Mouse (Mus musculus): ENCODE results near the gene Ube3c.

The Ube3c gene

GRCm38 (mm10) chr5:29672551-29672950 lies 103.5 kb downstream of the Ube3c start:
- DNase-seq (ENCODE audit: low spot score in 2 of 2): no peak

GRCm38 (mm10) chr5:29674305-29674704 lies 105.3 kb downstream of the Ube3c start:
- no peak for DNase-seq (ENCODE audit: low spot score in 2 of 2)

GRCm38 (mm10) chr5:29676445-29676844 lies 107.4 kb downstream of the Ube3c start:
- DNase-seq (ENCODE audit: low spot score in 2 of 2): no peak

GRCm38 (mm10) chr5:29685085-29685484 lies 116.0 kb downstream of the Ube3c start:
- DNase-seq (ENCODE audit: low spot score in 2 of 2): no peak

- DNase-seq (ENCODE audit: low spot score in 2 of 2): no peak
Measured at GRCm38 (mm10) chr5:29687671-29688070, 118.6 kb downstream of the Ube3c start.

GRCm38 (mm10) chr5:29688352-29688751 lies 119.3 kb downstream of the Ube3c start:
- DNase-seq (ENCODE audit: low spot score in 2 of 2): no peak

- DNase-seq (ENCODE audit: low spot score in 2 of 2): no peak
Measured at GRCm38 (mm10) chr5:29698493-29698892, 129.5 kb downstream of the Ube3c start.

- no peak for DNase-seq (ENCODE audit: low spot score in 2 of 2)
Measured at GRCm38 (mm10) chr5:29699520-29700202, 130.6 kb downstream of the Ube3c start.

- DNase-seq (ENCODE audit: low spot score in 2 of 2): no peak
Measured at GRCm38 (mm10) chr5:29707241-29707640, 138.2 kb downstream of the Ube3c start.

- DNase-seq (ENCODE audit: low spot score in 2 of 2): no peak
Measured at GRCm38 (mm10) chr5:29708258-29708657, 139.2 kb downstream of the Ube3c start.

GRCm38 (mm10) chr5:29711631-29712030 lies 142.6 kb downstream of the Ube3c start:
- DNase-seq (ENCODE audit: low spot score in 2 of 2): no peak

- no peak for DNase-seq (ENCODE audit: low spot score in 2 of 2)
Measured at GRCm38 (mm10) chr5:29712906-29713305, 143.9 kb downstream of the Ube3c start.

GRCm38 (mm10) chr5:29721159-29721558 lies 152.1 kb downstream of the Ube3c start:
- no peak for DNase-seq (ENCODE audit: low spot score in 2 of 2)

GRCm38 (mm10) chr5:29725369-29725768 lies 156.3 kb downstream of the Ube3c start:
- DNase-seq (ENCODE audit: low spot score in 2 of 2): no peak
